Mouse (Mus musculus) kidney, adult 2 months (tissue): ENCODE results near the gene Ano3.

ENCODE experiments used
- CTCF ChIP-seq: fragments of 200-500 bp; conservative IDR thresholded peaks from 2 replicates; pipeline ENCODE4 v1.5.1; 2011; ENCODE audit warnings: low read depth, mild to moderate bottlenecking, control low read depth, low read length, moderate library complexity, mixed read lengths; ENCODE audit not compliant: insufficient read depth, insufficient read length
- POLR2A ChIP-seq: fragments of 200-500 bp; IDR thresholded peaks from one replicate; pipeline ENCODE4 v1.6.1; 2011; ENCODE audit warnings: low read depth, low read length, control low read depth

DNA sequence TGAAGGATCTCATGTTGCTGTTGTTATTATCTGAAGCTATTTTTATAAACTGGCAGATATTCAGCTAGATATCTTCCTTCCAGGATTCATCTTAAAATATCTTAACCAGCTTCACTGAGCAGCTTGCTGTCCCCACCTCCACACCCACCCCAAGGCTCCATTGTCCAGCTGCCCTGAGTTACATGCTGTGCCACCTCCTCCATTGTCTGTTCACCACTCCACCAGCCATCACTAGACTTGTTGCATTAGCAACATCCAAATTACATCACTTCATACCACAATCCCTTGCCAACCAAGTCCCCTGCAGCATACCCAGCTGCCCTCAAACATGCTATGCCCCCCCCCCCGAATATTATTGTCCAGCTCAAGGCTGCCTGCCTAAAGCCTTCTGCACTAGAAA is 154.8 kb downstream of the Ano3 start:
- TF ChIP-seq POLR2A (no peak), CTCF (no peak)
